Mouse (Mus musculus): ENCODE measurements around the gene Ergic2.

DNA sequence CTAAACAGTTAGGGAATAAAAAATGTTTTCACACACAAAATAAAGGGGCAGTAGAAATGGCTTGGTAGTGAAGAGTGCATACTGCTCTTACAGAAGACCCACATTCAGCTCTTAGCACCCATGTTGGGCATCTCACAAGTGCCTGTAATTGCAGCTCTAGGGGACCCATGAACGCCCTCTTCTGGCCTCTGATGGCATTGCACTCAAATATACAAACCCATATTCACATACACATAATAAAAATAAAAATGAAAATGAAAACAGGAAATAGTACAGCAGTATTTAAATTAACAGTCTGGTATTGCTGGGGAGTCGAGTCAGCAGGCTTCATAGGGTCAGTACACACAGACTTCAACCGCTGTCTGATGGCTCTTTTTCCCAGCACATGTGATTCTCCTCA lies 30.1 kb upstream of the Ergic2 start:
- TF ChIP-seq CTCF (IDR thresholded peaks at IDR 0.05; ENCODE audit: extremely low read depth, insufficient read depth, insufficient read length, insufficient replicate concordance): no peak
- TF ChIP-seq POLR2A (IDR thresholded peaks at IDR 0.05; ENCODE audit: low read depth, low read length): no peak
